Mouse (Mus musculus) stomach, embryonic 14.5 days (tissue): ENCODE results near the gene Tmem198. TPM values are rescaled to one million over a fixed set of nuclear protein-coding genes. Genes with fewer than 3 reads are reported as not detected.

ENCODE experiments used
- ATAC-seq: fragments of 200-750 bp; cut with Nextera tagmentation; 2 replicates; pipeline ENCODE4 v1.8.0; 2017; ENCODE audit warnings: low read depth, moderate TSS enrichment; ENCODE audit not compliant: insufficient number of reproducible peaks, insufficient read depth, low FRiP score
- H3K27ac ChIP-seq: fragments of 300-500 bp; sonication (generic); 2 replicates; pipeline ENCODE4 v1.5.1; 2014; ENCODE audit warnings: mild to moderate bottlenecking, low read length, moderate library complexity, mixed read lengths
- H3K27me3 ChIP-seq: fragments of 300-500 bp; sonication (generic); 2 replicates; pipeline ENCODE4 v1.6.1; 2014; ENCODE audit warnings: low read length, control low read depth, mixed read lengths; ENCODE audit not compliant: control insufficient read depth, insufficient read depth
- H3K36me3 ChIP-seq: fragments of 300-500 bp; sonication (generic); 2 replicates; pipeline ENCODE4 v1.6.1; 2014; ENCODE audit warnings: mild to moderate bottlenecking, control low read depth, low read length, moderate library complexity, mixed read lengths; ENCODE audit not compliant: control insufficient read depth, insufficient read depth
- H3K4me1 ChIP-seq: fragments of 300-500 bp; sonication (generic); 2 replicates; pipeline ENCODE4 v1.6.1; 2014; ENCODE audit warnings: low read length, control low read depth, mixed read lengths; ENCODE audit not compliant: control insufficient read depth, insufficient read depth
- H3K4me2 ChIP-seq: fragments of 300-500 bp; sonication (generic); replicated peaks from 2 replicates; pipeline ENCODE4 v1.6.1; 2014; ENCODE audit warnings: low read depth, low read length, control low read depth
- H3K4me3 ChIP-seq: fragments of 300-500 bp; sonication (generic); 2 replicates; pipeline ENCODE4 v1.5.1; 2014; ENCODE audit warnings: low read depth, low read length, control low read depth
- H3K9ac ChIP-seq: fragments of 300-500 bp; sonication (generic); replicated peaks from 2 replicates; pipeline ENCODE4 v1.6.1; 2014; ENCODE audit warnings: low read depth, mild to moderate bottlenecking, control low read depth, low read length, moderate library complexity, mixed read lengths
- H3K9me3 ChIP-seq: fragments of 300-500 bp; sonication (generic); 2 replicates; pipeline ENCODE4 v1.6.1; 2016; ENCODE audit warnings: low read depth, low read length, control low read depth; ENCODE audit not compliant: control insufficient read depth
- WGBS: fragments of 180-500 bp; shearing (Covaris S2); extraction: QIAGEN DNeasy Blood & Tissue Kit; methylation state at CpG from one replicate; pipeline ENCODE4 v1.1.7; 2014; 5-methylcytosine and 5-hydroxymethylcytosine counted together
- polyA plus RNA-seq: library from polyadenylated mRNA; unstranded; fragments of >200 nt; fragmentation: Nextera tagmentation; extraction: Ambion mirVana; gene quantifications from 2 replicates; pipeline ENCODE4 v1.2.1, GENCODE M21; 2014

Tmem198 gene
- polyA plus RNA-seq, 1 experiment from 2014 or later: 1.6 TPM

DNA sequence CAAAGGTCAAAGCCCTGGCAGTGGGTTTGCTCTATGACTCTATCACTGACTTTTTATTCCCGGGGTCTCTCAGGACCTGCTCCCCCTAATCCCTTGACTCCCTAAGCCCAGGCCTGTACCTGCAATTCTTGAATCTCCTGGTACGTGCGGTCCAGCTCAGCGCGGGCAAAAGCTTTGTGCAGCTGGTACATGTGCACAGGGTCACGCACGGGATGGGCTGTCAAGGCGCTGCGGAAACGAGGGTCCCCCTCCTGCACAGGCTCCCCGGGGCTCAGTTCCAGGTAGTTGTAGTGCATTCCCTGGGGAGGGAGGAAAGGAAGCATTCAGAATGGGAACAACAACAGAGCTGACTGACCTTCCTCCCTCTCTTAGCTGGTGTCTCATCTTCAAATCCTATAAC, 2.9 kb upstream of the Tmem198 start:
- Histone ChIP-seq H3K27me3 (no peaks in the 10 kb centered on the region), H3K36me3 (peaks cover 25% of the 10 kb centered on the region), H3K4me2 (no peak overlapping the region), H3K9ac (no peak overlapping the region), H3K4me3 (no peak overlapping the region), H3K27ac (no peak overlapping the region), H3K9me3 (no peaks in the 10 kb centered on the region), H3K4me1 (peaks cover 16% of the 10 kb centered on the region)
- WGBS: 97% methylated on average over 11 of the region's 11 CpGs
- no peak for ATAC-seq

DNA sequence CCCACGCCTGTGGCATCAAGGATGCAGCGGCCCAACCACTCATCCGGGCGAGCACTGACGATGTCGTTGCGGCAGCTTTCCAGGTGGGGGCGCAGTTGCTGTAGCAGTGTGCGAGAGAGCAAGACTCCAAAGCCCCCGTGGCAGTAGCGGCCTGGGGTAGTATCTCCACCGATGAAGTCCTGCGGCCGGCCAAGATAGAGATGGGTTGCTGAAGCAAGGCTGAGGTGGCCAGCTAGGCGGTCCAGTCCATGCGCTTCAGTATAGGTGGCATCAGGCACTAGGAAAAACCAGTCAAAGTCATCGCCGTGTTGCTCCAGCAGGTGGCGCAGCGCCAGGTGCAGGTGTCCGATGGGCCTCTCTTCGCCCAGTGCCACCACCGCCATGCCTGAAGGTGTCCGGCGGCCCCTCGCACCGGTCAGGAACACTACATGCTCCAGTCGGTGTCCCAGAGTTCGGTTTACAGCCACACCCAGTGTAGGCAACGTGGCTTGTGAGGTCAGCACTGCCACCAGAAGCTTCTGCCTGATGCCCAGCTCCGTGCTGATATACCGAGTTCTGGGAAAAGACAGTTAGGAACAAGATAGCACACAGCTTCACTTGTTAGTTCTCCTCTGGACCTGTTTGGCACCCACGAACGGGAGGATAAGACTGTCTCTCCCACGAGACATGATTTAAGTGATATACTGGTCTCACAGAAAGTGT, 1.9 kb upstream of the Tmem198 start:
- H3K27me3 ChIP-seq: no peaks in the 10 kb centered on the region
- 17% methylated on average over 35 of the region's 35 CpGs for WGBS
- peak overlapping the region; percentile 77; the same call in 1 of the 2 replicates for H3K4me3 ChIP-seq

GRCm38 (mm10) chr1:75477966-75478290, 1.4 kb upstream of the Tmem198 start:
- Histone ChIP-seq H3K9ac (no peak overlapping the region), H3K27ac (no peak overlapping the region), H3K4me3 (peak overlapping the region; percentile 77), H3K36me3 (peaks cover 25% of the 10 kb centered on the region), H3K4me1 (peaks cover 16% of the 10 kb centered on the region), H3K27me3 (no peaks in the 10 kb centered on the region), H3K9me3 (no peaks in the 10 kb centered on the region), H3K4me2 (peak overlapping the region; percentile 62)
- WGBS: 47% methylated on average over 3 of the region's 3 CpGs
- no peak for ATAC-seq

More for the DNA sequence above, 1.9 kb upstream of the Tmem198 start:
- Histone ChIP-seq H3K4me2 (peak overlapping the region; percentile 62), H3K4me1 (peaks cover 16% of the 10 kb centered on the region), H3K36me3 (peaks cover 25% of the 10 kb centered on the region), H3K27ac (no peak overlapping the region), H3K9ac (no peak overlapping the region), H3K9me3 (no peaks in the 10 kb centered on the region)
- no peak for ATAC-seq

GRCm38 (mm10) chr1:75478497-75478896, 835 bp upstream of the Tmem198 start:
- H3K27me3 ChIP-seq: no peaks in the 10 kb centered on the region

DNA sequence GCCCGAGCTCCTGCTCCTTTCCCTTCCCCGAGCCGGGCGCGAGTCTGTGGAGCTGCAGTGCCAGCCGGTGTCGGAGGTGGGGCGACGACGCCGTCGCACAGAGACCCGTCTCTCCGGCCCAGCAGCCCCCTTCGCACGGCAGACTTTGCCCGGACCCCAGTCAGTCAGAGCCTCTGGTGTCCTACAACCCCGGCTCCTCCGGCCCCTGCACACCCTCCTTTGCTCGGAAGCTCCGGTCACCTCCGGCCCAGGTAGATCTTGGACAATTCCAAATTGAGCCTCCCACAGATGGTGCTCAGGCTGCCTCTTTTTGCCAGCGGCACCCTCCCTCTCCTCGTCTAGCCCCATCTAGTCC, 280 bp downstream of the Tmem198 start:
- peak overlapping the region; percentile 62 for H3K4me2 ChIP-seq
- no peak overlapping the region for H3K27ac ChIP-seq
- 0 out of 2 replicates have a peak, but pooled peaks cover 3% of the 10 kb centered on the region for H3K27me3 ChIP-seq
- WGBS: 1% methylated on average over 21 of the region's 24 CpGs
- H3K9me3 ChIP-seq: no peaks in the 10 kb centered on the region
- peaks cover 21% of the 10 kb centered on the region for H3K36me3 ChIP-seq
- ATAC-seq: peak; percentile 24
- H3K4me3 ChIP-seq: peak overlapping the region; percentile 77
- H3K9ac ChIP-seq: no peak overlapping the region
- peaks cover 16% of the 10 kb centered on the region for H3K4me1 ChIP-seq

More at GRCm38 (mm10) chr1:75478497-75478896, 835 bp upstream of the Tmem198 start:
- Histone ChIP-seq H3K4me1 (peaks cover 16% of the 10 kb centered on the region), H3K9ac (peak overlapping the region; percentile 55; the same call in 1 of the 2 replicates), H3K27ac (peak overlapping the region; percentile 63; the same call in 1 of the 2 replicates), H3K36me3 (peaks cover 25% of the 10 kb centered on the region), H3K4me2 (peak overlapping the region; percentile 62), H3K4me3 (peak overlapping the region; percentile 77), H3K9me3 (no peaks in the 10 kb centered on the region)
- WGBS: under 1% methylated on average over 24 of the region's 25 CpGs
- ATAC-seq: no peak; the same call in 1 of the 2 replicates

GRCm38 (mm10) chr1:75480036-75480435, 704 bp downstream of the Tmem198 start:
- H3K27me3 ChIP-seq: 0 out of 2 replicates have a peak, but pooled peaks cover 3% of the 10 kb centered on the region
- no peaks in the 10 kb centered on the region for H3K9me3 ChIP-seq
- H3K4me2 ChIP-seq: peak overlapping the region; percentile 62
- H3K36me3 ChIP-seq: peaks cover 17% of the 10 kb centered on the region
- 24% methylated on average over 13 of the region's 13 CpGs for WGBS
- peak overlapping the region; percentile 77 for H3K4me3 ChIP-seq
- no peak for ATAC-seq
- H3K9ac ChIP-seq: no peak overlapping the region
- peaks cover 16% of the 10 kb centered on the region for H3K4me1 ChIP-seq
- no peak overlapping the region for H3K27ac ChIP-seq

- ATAC-seq: no peak
- Histone ChIP-seq H3K9ac (no peak overlapping the region), H3K27ac (no peak overlapping the region), H3K9me3 (no peaks in the 10 kb centered on the region), H3K36me3 (peaks cover 10% of the 10 kb centered on the region; the same call in 1 of the 2 replicates), H3K4me1 (peaks cover 16% of the 10 kb centered on the region), H3K4me2 (no peak overlapping the region), H3K27me3 (peaks cover 7% of the 10 kb centered on the region; the same call in 1 of the 2 replicates), H3K4me3 (no peak overlapping the region)
- 86% methylated on average over 7 of the region's 7 CpGs for WGBS
These were observed 1.4 kb downstream of the Tmem198 start for GRCm38 (mm10) chr1:75480735-75481134.

- Histone ChIP-seq H3K9ac (no peak overlapping the region), H3K27ac (no peak overlapping the region), H3K4me2 (peak overlapping the region; percentile 82; the same call in 1 of the 2 replicates), H3K27me3 (peaks cover 15% of the 10 kb centered on the region), H3K36me3 (peaks cover 12% of the 10 kb centered on the region; the same call in 1 of the 2 replicates), H3K4me3 (no peak overlapping the region), H3K9me3 (no peaks in the 10 kb centered on the region), H3K4me1 (peaks cover 4% of the 10 kb centered on the region; the same call in 1 of the 2 replicates)
- ATAC-seq: no peak
- WGBS: 11% methylated on average over 24 of the region's 24 CpGs
These were observed 7.2 kb downstream of the Tmem198 start for GRCm38 (mm10) chr1:75486561-75486960.
